Comparison of ENCODE assay signal across 13 mouse cellular contexts in the genomic region with DNA sequence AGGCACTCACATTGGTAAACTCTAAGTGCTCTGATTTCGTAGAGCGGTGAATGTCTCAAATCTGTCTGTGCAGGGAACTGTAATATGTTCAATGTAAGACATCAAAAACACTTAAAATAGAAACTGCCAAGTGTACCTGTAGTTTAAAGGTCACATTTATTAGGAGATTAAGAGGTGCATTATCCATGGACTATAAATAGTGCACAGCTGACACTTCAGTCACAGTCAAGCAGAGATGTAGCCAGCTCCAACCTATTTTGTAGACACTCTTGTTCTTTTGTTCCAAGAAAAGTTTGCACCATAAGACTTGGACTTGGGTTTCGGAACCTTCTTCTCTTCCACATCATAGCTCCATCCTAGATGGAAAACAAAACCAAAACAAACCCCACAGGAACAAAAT.
"Had no signal": no experiment of that assay in that cellular context is flagged by ENCODE, and none has a peak within 500 bp of the region (broad histone marks: within the 10 kb centered on the region; RNA-seq: fewer than 3 reads in every experiment).

No protein-coding gene starts in this region.

- H3K4me2 ChIP-seq: limb, embryonic 12.5 days; liver, embryonic 13.5 days; lung, embryonic 15.5 days; midbrain, embryonic 12.5 days; stomach, embryonic 15.5 days had no signal

- H3K27ac ChIP-seq: limb, embryonic 12.5 days; liver, embryonic 13.5 days; lung, embryonic 15.5 days; midbrain, embryonic 12.5 days; stomach, embryonic 15.5 days had no signal

- H3K4me3 ChIP-seq: limb, embryonic 12.5 days; liver, embryonic 13.5 days; lung, embryonic 15.5 days; midbrain, embryonic 12.5 days; stomach, embryonic 15.5 days had no signal

- ATAC-seq: liver, postnatal 0 days; midbrain, embryonic 16.5 days had no signal

- H3K9ac ChIP-seq: limb, embryonic 12.5 days; liver, embryonic 13.5 days; liver, postnatal 0 days; lung, embryonic 15.5 days; midbrain, embryonic 12.5 days; stomach, embryonic 15.5 days had no signal

- H3K27me3 ChIP-seq: limb, embryonic 12.5 days; liver, embryonic 13.5 days; lung, embryonic 15.5 days; midbrain, embryonic 12.5 days; stomach, embryonic 15.5 days had no signal

- H3K4me1 ChIP-seq: limb, embryonic 12.5 days; liver, embryonic 13.5 days; lung, embryonic 15.5 days; midbrain, embryonic 12.5 days; stomach, embryonic 15.5 days had no signal

- H3K9me3 ChIP-seq: liver, embryonic 13.5 days; lung, embryonic 15.5 days; midbrain, embryonic 12.5 days; stomach, embryonic 15.5 days had no signal

- DNase-seq: kidney, adult 2 months; kidney, postnatal 25 days; liver; liver, embryonic 13.5 days; liver, postnatal 0 days; lung, postnatal 14 days; right cerebral cortex, postnatal 4 days; thymus, postnatal 36 days had no signal
